Mouse (Mus musculus) bone marrow, adult 2 months (tissue): ENCODE results near the gene Cth. TPM values are rescaled to one million over a fixed set of nuclear protein-coding genes. Genes with fewer than 3 reads are reported as not detected.
"Not testable (repeated sequence)": the region's sequence is repeated elsewhere in the genome, so short reads cannot be mapped to it uniquely, and the experiment has no call there.

ENCODE experiments used
- H3K27ac ChIP-seq: fragments of 200-500 bp; 2 replicates; pipeline ENCODE4 v1.5.1; 2012; ENCODE audit warnings: low read depth, mild to moderate bottlenecking, control low read depth, inconsistent platforms, low read length; ENCODE audit not compliant: control insufficient read depth, poor library complexity, insufficient read depth
- H3K4me1 ChIP-seq: fragments of 200-500 bp; 2 replicates; pipeline ENCODE4 v1.6.1; 2011; ENCODE audit warnings: low read length; ENCODE audit not compliant: control insufficient read depth, insufficient read depth
- H3K4me3 ChIP-seq: fragments of 200-500 bp; replicated peaks from 2 replicates; pipeline ENCODE3; 2011; ENCODE audit warnings: mild to moderate bottlenecking, low read depth, low read length, control low read depth; ENCODE audit not compliant: control insufficient read depth
- CTCF ChIP-seq: fragments of 200-500 bp; IDR thresholded peaks from 2 replicates; pipeline ENCODE4 v1.5.1; 2011; ENCODE audit warnings: low read length, control low read depth; ENCODE audit not compliant: control insufficient read depth, insufficient read depth
- POLR2A ChIP-seq: fragments of 200-500 bp; IDR thresholded peaks from 2 replicates; pipeline ENCODE4 v1.6.1; 2011; ENCODE audit warnings: low read depth, mild to moderate bottlenecking, control low read depth, low read length, borderline replicate concordance; ENCODE audit not compliant: control insufficient read depth
- WGBS: fragments of 180-500 bp; shearing (Covaris S2); methylation state at CpG from one replicate; pipeline ENCODE4 v1.1.7; 2018; 5-methylcytosine and 5-hydroxymethylcytosine counted together
- polyA plus RNA-seq: library from polyadenylated mRNA; stranded (reverse); fragments of >200 nt; gene quantifications from 2 replicates; pipeline ENCODE4 v1.2.4, GENCODE M21; 2011; ENCODE audit warnings: low replicate concordance; ENCODE audit not compliant: missing spikeins, insufficient read depth, insufficient read length

Cth gene
- polyA plus RNA-seq, 1 experiment, result 23.4 TPM

- TF ChIP-seq POLR2A (peak; percentile 60; the same call in 1 of the 2 replicates), CTCF (peak; percentile 13; the same call in 1 of the 2 replicates)
- Histone ChIP-seq H3K27ac (peak within 1 kb of the TSS; percentile 100), H3K4me3 (peak within 1 kb of the TSS; percentile 100), H3K4me1 (peaks cover 2% of the 10 kb centered on the region)
- WGBS, result under 1% methylated on average over 45 of the region's 45 CpGs
Observed at GRCm38 (mm10) chr3:157946843-157947358, 22.0 kb upstream of the Cth start, which contains the start of gene Ankrd13c. Gene Ankrd13c (plus strand): TSS chr3:157947239.

GRCm38 (mm10) chr3:157938585-157938984, 13.7 kb upstream of the Cth start:
- Histone ChIP-seq H3K4me3 (no peak overlapping the region), H3K4me1 (no peaks in the 10 kb centered on the region), H3K27ac (no peak overlapping the region)
- WGBS, result 0% methylated on average over 2 of the region's 2 CpGs
- TF ChIP-seq POLR2A, result no peak
- TF ChIP-seq CTCF, result no peak

- 68% methylated on average over 3 of the region's 3 CpGs for WGBS
- no peaks in the 10 kb centered on the region for H3K4me1 ChIP-seq
- no peak overlapping the region for H3K4me3 ChIP-seq
- TF ChIP-seq POLR2A, result no peak
- no peak for TF ChIP-seq CTCF
- no peak overlapping the region for H3K27ac ChIP-seq
Observed at GRCm38 (mm10) chr3:157934301-157934823, 9.5 kb upstream of the Cth start.

DNA sequence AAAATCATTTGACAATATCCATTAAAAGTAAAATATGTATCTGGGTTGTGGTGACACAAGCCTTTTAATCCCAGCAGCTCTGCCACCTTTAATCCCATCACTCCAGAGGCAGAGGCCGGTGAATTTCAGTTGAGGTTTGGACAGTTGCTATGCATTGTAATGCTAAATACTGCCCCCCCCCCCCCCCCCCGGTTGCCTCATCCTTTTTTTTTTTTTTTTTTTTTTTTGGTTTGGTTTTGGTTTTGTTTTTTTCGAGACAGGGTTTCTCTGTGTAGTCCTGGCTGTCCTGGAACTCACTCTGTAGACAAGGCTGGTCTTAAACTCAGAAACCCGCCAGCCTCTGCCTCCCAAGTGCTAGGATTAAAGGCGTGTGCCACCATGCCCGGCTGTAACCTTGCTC, 8.3 kb upstream of the Cth start:
- not testable (repeated sequence) for H3K4me3 ChIP-seq, H3K4me1 ChIP-seq, H3K27ac ChIP-seq
- WGBS, result 65% methylated on average over 5 of the region's 6 CpGs

GRCm38 (mm10) chr3:157932074-157932473, 7.2 kb upstream of the Cth start:
- Histone ChIP-seq H3K27ac (no peak overlapping the region), H3K4me3 (no peak overlapping the region), H3K4me1 (no peaks in the 10 kb centered on the region)
- no peak for TF ChIP-seq CTCF
- WGBS, result 44% methylated on average over 3 of the region's 3 CpGs

GRCm38 (mm10) chr3:157931592-157931991, 6.7 kb upstream of the Cth start:
- no peak for TF ChIP-seq POLR2A
- TF ChIP-seq CTCF, result peak; percentile 25; the same call in 1 of the 2 replicates
- 32% methylated on average over 3 of the region's 3 CpGs for WGBS
- Histone ChIP-seq H3K4me1 (no peaks in the 10 kb centered on the region), H3K27ac (no peak overlapping the region), H3K4me3 (no peak overlapping the region)

DNA sequence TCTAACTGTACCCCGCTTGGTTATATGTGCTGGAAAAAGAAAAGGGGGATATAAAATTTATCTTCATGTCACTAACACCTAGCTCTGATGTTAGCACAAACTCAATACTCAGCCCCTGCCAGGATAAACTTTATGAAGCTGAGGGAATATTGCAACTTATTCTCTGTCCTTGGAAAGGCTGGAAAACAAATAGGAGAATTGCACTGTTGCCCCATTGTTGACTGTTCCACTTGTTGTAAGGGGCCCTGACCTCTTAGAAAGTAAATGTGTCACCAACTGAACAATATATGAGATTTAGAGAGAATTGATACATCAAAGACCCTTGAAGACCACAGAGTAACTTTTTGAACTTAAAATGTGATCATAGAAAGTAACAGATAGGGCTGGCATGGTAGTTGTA, 4.5 kb upstream of the Cth start:
- Histone ChIP-seq H3K27ac (no peak overlapping the region), H3K4me1 (no peaks in the 10 kb centered on the region), H3K4me3 (no peak overlapping the region)
- WGBS, result 83% methylated on average over 1 of the region's 1 CpGs
- TF ChIP-seq POLR2A (no peak), CTCF (no peak)

GRCm38 (mm10) chr3:157928731-157929130, 3.9 kb upstream of the Cth start:
- H3K4me1 ChIP-seq, result no peaks in the 10 kb centered on the region
- TF ChIP-seq POLR2A (no peak), CTCF (no peak)
- WGBS, result 81% methylated on average over 2 of the region's 2 CpGs

DNA sequence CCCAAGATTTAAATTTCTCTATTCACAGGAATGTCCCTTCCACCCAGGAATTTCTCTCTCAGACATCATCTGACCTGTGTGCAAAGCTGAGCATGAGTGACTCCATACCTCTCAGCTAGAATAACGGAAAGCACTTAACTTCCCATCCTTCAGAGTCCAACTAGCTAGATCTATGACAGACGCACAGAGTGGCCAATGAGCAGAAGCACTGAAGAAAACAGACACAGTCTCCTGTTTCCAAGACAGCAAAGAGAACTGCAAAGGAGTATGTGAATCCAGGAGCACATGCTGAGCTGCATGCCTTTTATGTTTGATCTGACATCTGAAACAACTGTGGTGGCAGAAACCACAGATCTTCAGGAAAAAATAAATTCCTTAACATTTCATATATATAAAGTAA, 1.9 kb upstream of the Cth start:
- TF ChIP-seq POLR2A, result no peak
- no peak for TF ChIP-seq CTCF
- no peak overlapping the region for H3K27ac ChIP-seq
- 59% methylated on average over 2 of the region's 2 CpGs for WGBS
- H3K4me3 ChIP-seq, result no peak overlapping the region
- H3K4me1 ChIP-seq, result no peaks in the 10 kb centered on the region

More at GRCm38 (mm10) chr3:157928731-157929130, 3.9 kb upstream of the Cth start:
- Histone ChIP-seq H3K27ac (no peak overlapping the region), H3K4me3 (no peak overlapping the region)
